Mouse (Mus musculus) layer of hippocampus, adult 9-11 months (tissue): Measurements from ENCODE around the gene Entpd7.

Experiments used
- DNase-seq: peaks from one replicate; pipeline ENCODE4 v3.0.0; 2022

Entpd7 gene

GRCm38 (mm10) chr19:43775433-43775832, 86.0 kb downstream of the Entpd7 start:
- DNase-seq: no peak

- DNase-seq: no peak
Observed at GRCm38 (mm10) chr19:43776561-43776960, 87.1 kb downstream of the Entpd7 start.

GRCm38 (mm10) chr19:43777308-43777707, 87.8 kb downstream of the Entpd7 start:
- DNase-seq: no peak

GRCm38 (mm10) chr19:43780391-43780790, 90.9 kb downstream of the Entpd7 start:
- DNase-seq: no peak

GRCm38 (mm10) chr19:43781980-43782379, 92.5 kb downstream of the Entpd7 start, which contains the start of gene Abcc2:
TSS of gene Abcc2 (plus strand) at chr19:43782192.
- DNase-seq: no peak
